Mouse (Mus musculus) MEL (cell line): ENCODE results near the gene Pex13. TPM values are rescaled to one million over a fixed set of nuclear protein-coding genes. Genes with fewer than 3 reads are reported as not detected.

Source experiments
- DNase-seq: peaks from one replicate; pipeline ENCODE4 v3.0.0; 2011; ENCODE audit warnings: low read depth, low spot score
- H3K27ac ChIP-seq: 2 replicates; pipeline ENCODE4 v1.5.1; 2012; ENCODE audit warnings: low read depth, mild to moderate bottlenecking, control low read depth, low read length, moderate library complexity; ENCODE audit not compliant: control insufficient read depth
- H3K27me3 ChIP-seq, 2 experiments: fragments of 150-350 bp in 1 of 2; sonication (generic) in 1 of 2; 2 replicates each; pipeline ENCODE4 v1.6.1; 2012; ENCODE audit warnings: low read length in 2 of 2, mild to moderate bottlenecking in 2 of 2, improper control_type of control experiment in 1 of 2, moderate library complexity in 1 of 2; ENCODE audit not compliant: insufficient read depth in 2 of 2, control insufficient read depth in 1 of 2
- H3K36me3 ChIP-seq, 2 experiments: 2 replicates each; pipeline ENCODE4 v1.6.1; 2012 to 2014; ENCODE audit warnings: low read length in 2 of 2, improper control_type of control experiment in 1 of 2, inconsistent platforms in 1 of 2, mild to moderate bottlenecking in 1 of 2; ENCODE audit not compliant: insufficient read depth in 2 of 2, control insufficient read depth in 1 of 2
- H3K4me1 ChIP-seq, 2 experiments: fragments of 150-350 bp in 1 of 2; sonication (generic) in 1 of 2; 2 replicates each; pipeline ENCODE4 v1.6.1; 2012; ENCODE audit warnings: low read length in 2 of 2, improper control_type of control experiment in 1 of 2, mild to moderate bottlenecking in 1 of 2; ENCODE audit not compliant: insufficient read depth in 2 of 2, control insufficient read depth in 1 of 2
- H3K4me3 ChIP-seq, 2 experiments: fragments of 150-350 bp in 1 of 2; sonication (generic) in 1 of 2; 2 replicates each; pipeline ENCODE4 v1.5.1; 2012; ENCODE audit warnings: low read depth in 2 of 2, low read length in 2 of 2, mild to moderate bottlenecking in 2 of 2, moderate library complexity in 2 of 2, control low read depth in 1 of 2, improper control_type of control experiment in 1 of 2; ENCODE audit not compliant: control insufficient read depth in 1 of 2, insufficient read depth in 1 of 2
- H3K79me2 ChIP-seq: 2 replicates; pipeline ENCODE4 v1.6.1; 2012; ENCODE audit warnings: mild to moderate bottlenecking, low read length, moderate library complexity; ENCODE audit not compliant: control insufficient read depth, poor library complexity, insufficient read depth
- H3K9ac ChIP-seq: 2 replicates; pipeline ENCODE4 v1.6.1; 2012; ENCODE audit warnings: low read depth, mild to moderate bottlenecking, control low read depth, low read length, moderate library complexity; ENCODE audit not compliant: control insufficient read depth, poor library complexity, severe bottlenecking
- H3K9me3 ChIP-seq: fragments of 150-350 bp; sonication (generic); replicated peaks from 2 replicates; pipeline ENCODE4 v1.6.1; 2012; ENCODE audit warnings: mild to moderate bottlenecking, low read length, improper control_type of control experiment, moderate library complexity; ENCODE audit not compliant: insufficient read depth
- BHLHE40 ChIP-seq: IDR thresholded peaks from 2 replicates; pipeline ENCODE4 v1.6.1; 2012; ENCODE audit warnings: low read depth, mild to moderate bottlenecking, inconsistent platforms, low read length, improper control_type of control experiment, borderline replicate concordance
- CHD1 ChIP-seq: IDR thresholded peaks from 2 replicates; pipeline ENCODE4 v1.6.1; 2012; ENCODE audit warnings: low read depth, mild to moderate bottlenecking, inconsistent platforms, low read length, improper control_type of control experiment
- CTCF ChIP-seq, 3 experiments: IDR thresholded peaks in 2 of 3; conservative IDR thresholded peaks in 1 of 3; 2 replicates each; pipeline ENCODE4 v1.5.1; 2011 to 2012; ENCODE audit warnings: low read length in 3 of 3, low read depth in 2 of 3, mild to moderate bottlenecking in 2 of 3, improper control_type of control experiment in 1 of 3, inconsistent platforms in 1 of 3, mixed read lengths in 1 of 3, moderate library complexity in 1 of 3; ENCODE audit not compliant: control insufficient read depth in 1 of 3, insufficient read depth in 1 of 3, poor library complexity in 1 of 3, severe bottlenecking in 1 of 3
- EP300 ChIP-seq, 2 experiments: IDR thresholded peaks; 2 replicates each; pipeline ENCODE4 v1.6.1; 2011; ENCODE audit warnings: improper control_type of control experiment in 2 of 2, low read length in 2 of 2, low read depth in 1 of 2, mild to moderate bottlenecking in 1 of 2
- ETS1 ChIP-seq: IDR thresholded peaks from 2 replicates; pipeline ENCODE4 v1.6.1; 2012; ENCODE audit warnings: low read depth, mild to moderate bottlenecking, inconsistent platforms, low read length, improper control_type of control experiment, moderate library complexity
- GATA1 ChIP-seq: IDR thresholded peaks from 2 replicates; pipeline ENCODE4 v1.6.1; 2011; ENCODE audit warnings: low read depth, low read length, improper control_type of control experiment
- HCFC1 ChIP-seq: IDR thresholded peaks from 2 replicates; pipeline ENCODE4 v1.6.1; 2012; ENCODE audit warnings: low read depth, mild to moderate bottlenecking, inconsistent platforms, low read length, improper control_type of control experiment, moderate library complexity
- KAT2A ChIP-seq: conservative IDR thresholded peaks from 2 replicates; pipeline ENCODE4 v1.6.1; 2012; ENCODE audit warnings: low read depth, low read length, improper control_type of control experiment, inconsistent platforms
- MAX ChIP-seq: IDR thresholded peaks from 2 replicates; pipeline ENCODE4 v1.6.1; 2011; ENCODE audit warnings: low read length, improper control_type of control experiment
- MAZ ChIP-seq: IDR thresholded peaks from 2 replicates; pipeline ENCODE4 v1.6.1; 2012; ENCODE audit warnings: low read depth, mild to moderate bottlenecking, inconsistent platforms, low read length, improper control_type of control experiment
- MEF2A ChIP-seq: IDR thresholded peaks from 2 replicates; pipeline ENCODE4 v1.6.1; 2014; ENCODE audit warnings: low read depth, mild to moderate bottlenecking, inconsistent platforms, low read length, improper control_type of control experiment; ENCODE audit not compliant: poor library complexity, insufficient replicate concordance, severe bottlenecking; ENCODE audit errors: extremely low read depth
- MXI1 ChIP-seq: IDR thresholded peaks from 2 replicates; pipeline ENCODE4 v1.6.1; 2011; ENCODE audit warnings: mild to moderate bottlenecking, low read depth, low read length, improper control_type of control experiment
- MYB ChIP-seq: IDR thresholded peaks from 2 replicates; pipeline ENCODE4 v1.6.1; 2011; ENCODE audit warnings: mild to moderate bottlenecking, low read depth, low read length, improper control_type of control experiment
- MYC ChIP-seq: IDR thresholded peaks from 2 replicates; pipeline ENCODE4 v1.6.1; 2011; ENCODE audit warnings: low read depth, mild to moderate bottlenecking, low read length, improper control_type of control experiment, moderate library complexity
- NELFE ChIP-seq: IDR thresholded peaks from 2 replicates; pipeline ENCODE4 v1.6.1; 2011; ENCODE audit warnings: low read depth, low read length, improper control_type of control experiment
- POLR2AphosphoS2 ChIP-seq: IDR thresholded peaks from 2 replicates; pipeline ENCODE4 v1.6.1; 2011; ENCODE audit warnings: low read length, improper control_type of control experiment
- POLR2AphosphoS5 ChIP-seq: IDR thresholded peaks from 2 replicates; pipeline ENCODE4 v1.6.1; 2012; ENCODE audit warnings: low read depth, borderline replicate concordance, mild to moderate bottlenecking, inconsistent platforms, low read length, moderate library complexity, mixed read lengths
- RAD21 ChIP-seq: IDR thresholded peaks from 2 replicates; pipeline ENCODE4 v1.6.1; 2011; ENCODE audit warnings: mild to moderate bottlenecking, low read depth, low read length, improper control_type of control experiment
- RCOR1 ChIP-seq: IDR thresholded peaks from 2 replicates; pipeline ENCODE4 v1.6.1; 2012; ENCODE audit warnings: low read depth, mild to moderate bottlenecking, inconsistent platforms, low read length, improper control_type of control experiment
- SIN3A ChIP-seq: IDR thresholded peaks from 2 replicates; pipeline ENCODE4 v1.6.1; 2012; ENCODE audit warnings: low read length, improper control_type of control experiment, inconsistent platforms
- SMC3 ChIP-seq: IDR thresholded peaks from 2 replicates; pipeline ENCODE4 v1.6.1; 2011; ENCODE audit warnings: low read depth, low read length, improper control_type of control experiment
- UBTF ChIP-seq: IDR thresholded peaks from 2 replicates; pipeline ENCODE4 v1.6.1; 2012; ENCODE audit warnings: low read depth, mild to moderate bottlenecking, inconsistent platforms, low read length, improper control_type of control experiment, moderate library complexity, borderline replicate concordance; ENCODE audit not compliant: insufficient read depth
- USF2 ChIP-seq, 2 experiments: IDR thresholded peaks; 2 replicates each; pipeline ENCODE4 v1.6.1; 2011 to 2012; ENCODE audit warnings: improper control_type of control experiment in 2 of 2, low read length in 2 of 2, borderline replicate concordance in 1 of 2, inconsistent platforms in 1 of 2, low read depth in 1 of 2, mild to moderate bottlenecking in 1 of 2; ENCODE audit not compliant: insufficient read depth in 1 of 2
- ZKSCAN1 ChIP-seq: IDR thresholded peaks from 2 replicates; pipeline ENCODE4 v1.6.1; 2012; ENCODE audit warnings: low read depth, mild to moderate bottlenecking, inconsistent platforms, low read length, improper control_type of control experiment, moderate library complexity
- ZMIZ1 ChIP-seq: IDR thresholded peaks from 2 replicates; pipeline ENCODE4 v1.6.1; 2012; ENCODE audit warnings: low read depth, mild to moderate bottlenecking, inconsistent platforms, low read length, improper control_type of control experiment, moderate library complexity
- polyA plus RNA-seq, 2 experiments: library from polyadenylated mRNA; stranded (reverse) in 1 of 2; unstranded in 1 of 2; fragments of >175 nt in 1 of 2; fragments of >200 nt in 1 of 2; gene quantifications; 2 replicates each; pipeline versions ENCODE4 v1.2.1 to v1.2.4; 2012; ENCODE audit warnings: low replicate concordance in 2 of 2, low read depth in 1 of 2; ENCODE audit not compliant: insufficient read length in 2 of 2, insufficient read depth in 1 of 2, missing spikeins in 1 of 2
- total RNA-seq: library from RNA; depleted of rRNA; stranded (reverse); fragments of 300-350 nt; gene quantifications from 2 replicates; pipeline ENCODE4 v1.2.3, GENCODE M21; 2012

Pex13 gene
- total and polyA plus RNA-seq, 3 experiments: 24.7 TPM; not detected in 1

DNA sequence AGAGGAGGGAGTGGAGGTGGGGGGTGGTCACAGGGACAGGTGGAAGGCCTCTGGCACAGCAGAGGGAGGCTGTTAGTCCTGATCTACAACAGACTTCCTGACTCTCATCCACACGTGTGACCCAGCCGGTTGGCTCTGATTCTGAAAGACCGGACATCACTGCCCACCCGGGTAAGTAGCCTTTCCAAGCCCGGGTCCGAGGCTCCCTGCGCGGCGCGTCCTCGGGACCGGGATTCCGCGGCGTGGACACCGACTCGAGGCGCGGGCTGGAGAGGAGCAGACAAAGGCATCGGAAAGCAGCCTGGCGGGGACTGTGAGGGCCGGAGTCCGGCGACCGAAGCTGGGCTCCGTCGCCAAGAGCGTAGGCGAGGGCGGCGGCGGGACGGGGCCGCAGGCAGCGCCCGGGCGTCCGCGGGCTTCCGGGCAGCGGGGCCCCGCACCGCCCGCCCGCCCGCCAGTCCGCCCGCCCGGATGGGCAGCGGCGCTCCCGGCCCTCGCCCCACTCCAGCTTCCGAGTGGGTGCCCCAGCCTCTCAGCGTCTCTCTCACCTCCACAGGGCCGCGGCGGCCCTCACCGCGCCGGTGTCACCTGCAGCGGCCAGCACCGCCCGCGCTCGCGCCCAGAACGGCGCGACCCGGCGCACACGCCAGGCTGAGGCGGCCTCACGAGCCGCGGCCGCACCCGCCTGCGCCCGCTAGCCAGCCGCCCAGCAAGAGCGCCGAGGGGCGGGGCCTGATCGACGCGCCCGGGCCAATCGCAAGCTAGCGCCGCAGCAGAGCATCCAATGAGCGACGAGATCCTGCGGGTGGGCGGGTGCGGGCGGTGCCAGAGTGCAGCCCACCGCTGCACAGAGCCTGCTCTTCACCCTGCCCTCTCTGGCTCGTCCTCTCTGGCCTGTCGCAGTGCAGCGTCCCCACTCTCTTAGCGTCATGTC, 32.5 kb downstream of the Pex13 start, which contains the start of gene 0610010F05Rik (continued):
- TF ChIP-seq ZMIZ1: peak; percentile 96
- TF ChIP-seq USF2 (IDR thresholded peaks at IDR 0.05; ENCODE audit: borderline replicate concordance in 1 of 2, insufficient read depth in 1 of 2, low read depth in 1 of 2, low read length in 2 of 2): no peak
- no peak for TF ChIP-seq KAT2A
- 0 out of 2 replicates have a peak, but pooled peaks have one; percentile 8 for TF ChIP-seq ZKSCAN1
- no peak; the same call in 1 of the 2 replicates for TF ChIP-seq MAZ
- TF ChIP-seq UBTF: no peak

GRCm38 (mm10) chr11:23630664-23631063, 35.1 kb downstream of the Pex13 start:
- Histone ChIP-seq H3K27me3 (no peaks in the 10 kb centered on the region), H3K27ac (no peak overlapping the region), H3K36me3 (peaks cover 1 to 10% of the 10 kb centered on the region in 2 experiments; a peak in 2 of 4 replicates), H3K9me3 (no peaks in the 10 kb centered on the region), H3K79me2 (peaks cover 4% of the 10 kb centered on the region; the same call in 1 of the 2 replicates), H3K4me3 (no peak overlapping the region), H3K4me1 (peaks cover 3 to 9% of the 10 kb centered on the region in 2 experiments), H3K9ac (no peak overlapping the region)
- no peak for TF ChIP-seq MAX
- peak; percentile 38; the same call in 1 of the 2 replicates for TF ChIP-seq SIN3A
- 0 out of 2 replicates have a peak, but pooled peaks have one; percentile 31 for TF ChIP-seq SMC3
- TF ChIP-seq CTCF (IDR thresholded peaks at IDR 0.05 in 2 of 3, conservative IDR thresholded peaks at IDR 0.05 in 1 of 3; ENCODE audit: control insufficient read depth in 1 of 3, insufficient read depth in 1 of 3, low read depth in 2 of 3, low read length in 3 of 3, poor library complexity in 1 of 3, severe bottlenecking in 1 of 3): peak in 2 of 3 experiments; percentile 38 to 54; a peak in 4 of 6 replicates
- peak; percentile 15 for TF ChIP-seq RAD21
- peak; percentile 54 for DNase-seq

- Histone ChIP-seq H3K27me3 (no peaks in the 10 kb centered on the region), H3K79me2 (no peaks in the 10 kb centered on the region), H3K36me3 (peaks cover 2 to 27% of the 10 kb centered on the region in 2 experiments; a peak in 3 of 4 replicates), H3K4me3 (peak overlapping the region in 1 of 2 experiments; percentile 62; a peak in 2 of 4 replicates), H3K4me1 (peaks cover 10 to 34% of the 10 kb centered on the region in 2 experiments), H3K27ac (peak overlapping the region; percentile 23), H3K9me3 (no peaks in the 10 kb centered on the region), H3K9ac (peak overlapping the region; percentile 34)
- DNase-seq: peak; percentile 85
- TF ChIP-seq HCFC1 (peak; percentile 25; the same call in 1 of the 2 replicates), RAD21 (no peak), GATA1 (peak; percentile 54), POLR2AphosphoS5 (no peak), EP300 (IDR thresholded peaks at IDR 0.05; ENCODE audit: low read depth in 1 of 2, low read length in 2 of 2) (peak; percentile 65 to 74), MYC (peak; percentile 86), ETS1 (peak; percentile 60), MYB (peak; percentile 86), CHD1 (peak; percentile 58; the same call in 1 of the 2 replicates), ZKSCAN1 (no peak), NELFE (peak; percentile 31; the same call in 1 of the 2 replicates), BHLHE40 (peak; percentile 81), SIN3A (peak; percentile 67; the same call in 1 of the 2 replicates), MEF2A (0 out of 2 replicates have a peak, but pooled peaks have one; percentile 24), RCOR1 (peak; percentile 70), MAX (peak; percentile 61; the same call in 1 of the 2 replicates), MXI1 (peak; percentile 63; the same call in 1 of the 2 replicates), POLR2AphosphoS2 (no peak)
Measured at GRCm38 (mm10) chr11:23618995-23619394, 46.8 kb downstream of the Pex13 start.
